In the genomic region with DNA sequence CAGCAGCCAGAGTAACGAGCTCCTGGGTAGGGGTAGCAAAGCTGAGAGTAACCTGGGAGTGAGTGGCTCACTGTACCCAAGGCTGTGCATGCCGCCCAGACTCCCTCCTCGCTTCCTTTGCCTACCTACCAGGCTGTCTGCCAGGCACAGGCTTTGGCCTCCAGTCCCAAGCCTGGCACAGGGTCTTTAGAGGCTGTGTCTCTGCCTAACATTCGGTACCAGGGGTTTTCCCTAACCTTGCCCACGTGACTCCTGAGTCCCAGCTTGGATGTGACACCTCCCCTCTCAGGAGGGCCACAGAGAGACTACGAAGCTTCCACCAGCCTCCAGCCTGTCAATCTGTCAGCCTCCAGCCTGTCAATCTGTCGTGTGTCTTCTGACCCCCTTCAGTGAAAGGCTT, we compare ENCODE assay signal across 15 mouse cellular contexts. TPM values are rescaled to one million over a fixed set of nuclear protein-coding genes. Genes with fewer than 3 reads are reported as not detected.
DNase-seq lines count a peak whose midpoint lies in the region; TF ChIP-seq lines count a peak whose summit lies in the region.
"Had no signal": no experiment of that assay in that cellular context is flagged by ENCODE, and none has a peak within 500 bp of the region (broad histone marks: within the 10 kb centered on the region; RNA-seq: fewer than 3 reads in every experiment).

No protein-coding gene starts in this region.

- in situ Hi-C loops in CH12.LX (cut with MboI; ENCODE audit: low pct_ligation_motif_present, low pct_unique_long_range_greater_than_20kb, low sequenced_read_pairs), result loop anchor here (5.0 kb wide), 2 partner anchors 56 to 141 kb away; no protein-coding TSS in a partner anchor

- peaks cover 16% of the 10 kb centered on the region for H3K9me3 ChIP-seq in CH12.LX (replicated peaks; ENCODE audit: low read length)
- H3K9me3 ChIP-seq: forebrain, embryonic 12.5 days; forebrain, embryonic 15.5 days; hindbrain, embryonic 12.5 days; hindbrain, embryonic 15.5 days had no signal

- no peaks in the 10 kb centered on the region for H3K27me3 ChIP-seq in CH12.LX (replicated peaks)
- H3K27me3 ChIP-seq: forebrain, embryonic 12.5 days; forebrain, embryonic 15.5 days; hindbrain, embryonic 12.5 days; hindbrain, embryonic 15.5 days had no signal

- no peak overlapping the region for H3K9ac ChIP-seq in CH12.LX (ENCODE audit: insufficient read depth, low read depth)
- H3K9ac ChIP-seq: forebrain, embryonic 12.5 days; forebrain, embryonic 15.5 days; hindbrain, embryonic 12.5 days; hindbrain, embryonic 15.5 days had no signal

- peaks cover 28 to 94% of the 10 kb centered on the region in 2 experiments for H3K36me3 ChIP-seq in CH12.LX (replicated peaks in 1 of 2; ENCODE audit: control insufficient read depth in 1 of 2, insufficient read depth in 1 of 2, low read length in 1 of 2)
- H3K36me3 ChIP-seq: forebrain, embryonic 15.5 days; hindbrain, embryonic 12.5 days; hindbrain, embryonic 15.5 days had no signal

- TF ChIP-seq EP300 in CH12.LX (IDR thresholded peaks at IDR 0.05; ENCODE audit: low read length), result no peak

- peak; percentile 47 to 63 for DNase-seq in cerebellum, postnatal 10 days
- DNase-seq in cerebellum, adult 8-10 months, result no peak
- peak; percentile 31 to 47 for DNase-seq in cerebellum, postnatal 36 days
- no peak for DNase-seq in cerebellum, adult 11 months
- DNase-seq in CH12.LX (ENCODE audit: extremely low read depth), result peak; percentile 62
- DNase-seq in brain, adult 2 months (ENCODE audit: low read depth, low spot score), result peak; percentile 47
- DNase-seq: adrenal gland, adult 8-10 months; adrenal gland, postnatal 25 days; gastrocnemius, postnatal 14 days; heart, adult 11 months had no signal

- TF ChIP-seq CTCF in CH12.LX (conservative IDR thresholded peaks at IDR 0.05 in 1 of 2, IDR thresholded peaks at IDR 0.05 in 1 of 2; ENCODE audit: low read depth in 2 of 2, low read length in 2 of 2), result no peak

- H3K27ac ChIP-seq in CH12.LX (ENCODE audit: insufficient read depth, low read depth), result no peak overlapping the region
- H3K27ac ChIP-seq: forebrain, embryonic 12.5 days; hindbrain, embryonic 12.5 days had no signal

- dilution Hi-C loops in CH12.LX (cut with MboI; ENCODE audit: extremely low pct_ligation_motif_present, extremely low pct_unique_long_range_greater_than_20kb, low sequenced_read_pairs), result no loop called here

- no peak overlapping the region for H3K4me3 ChIP-seq in CH12.LX (replicated peaks in 1 of 3; ENCODE audit: low read depth in 2 of 3, low read length in 2 of 3, poor library complexity in 1 of 3)
- H3K4me3 ChIP-seq: forebrain, embryonic 12.5 days; forebrain, embryonic 15.5 days; hindbrain, embryonic 12.5 days; hindbrain, embryonic 15.5 days had no signal

- peaks cover 9 to 37% of the 10 kb centered on the region in 2 experiments for H3K4me1 ChIP-seq in CH12.LX (ENCODE audit: control insufficient read depth in 1 of 2, insufficient read depth in 2 of 2)

- TF ChIP-seq POLR2A in CH12.LX (IDR thresholded peaks at IDR 0.05; ENCODE audit: low read depth, low read length), result no peak

- H3K79me2 ChIP-seq in CH12.LX (replicated peaks; ENCODE audit: control insufficient read depth, extremely low read depth, insufficient read depth, poor library complexity, severe bottlenecking), result no peaks in the 10 kb centered on the region

- no peak for TF ChIP-seq RAD21 in CH12.LX (IDR thresholded peaks at IDR 0.05; ENCODE audit: low read depth, low read length)

- no peak overlapping the region for H3K4me2 ChIP-seq in CH12.LX (ENCODE audit: insufficient read depth, low read depth, poor library complexity, severe bottlenecking)
- H3K4me2 ChIP-seq: forebrain, embryonic 12.5 days; forebrain, embryonic 15.5 days; heart, embryonic 11.5 days; hindbrain, embryonic 12.5 days; hindbrain, embryonic 15.5 days had no signal

TF ChIP-seq in CH12.LX, 34 proteins besides CTCF, POLR2A, EP300 and RAD21:
- no peak for TF ChIP-seq SIN3A (IDR thresholded peaks at IDR 0.05; ENCODE audit: low read length)
- TF ChIP-seq MAX (IDR thresholded peaks at IDR 0.05; ENCODE audit: low read length), result peak; percentile 79
- peak; percentile 37; the same call in 1 of the 2 replicates for TF ChIP-seq BHLHE40 (IDR thresholded peaks at IDR 0.05; ENCODE audit: low read depth, low read length)
- TF ChIP-seq IRF4 (IDR thresholded peaks at IDR 0.05; ENCODE audit: low read depth, low read length), result no peak
- no peak for TF ChIP-seq ETS1 (conservative IDR thresholded peaks at IDR 0.05; ENCODE audit: low read depth, low read length)
- no peak for TF ChIP-seq ZC3H11A (IDR thresholded peaks at IDR 0.05; ENCODE audit: low read depth, low read length)
- peak; percentile 81 for TF ChIP-seq USF2 (conservative IDR thresholded peaks at IDR 0.05; ENCODE audit: low read depth, low read length)
- no peak for TF ChIP-seq MYC (IDR thresholded peaks at IDR 0.05; ENCODE audit: low read depth, low read length)
- no peak for TF ChIP-seq HCFC1 (IDR thresholded peaks at IDR 0.05; ENCODE audit: low read depth, low read length)
- no peak for TF ChIP-seq E2F4 (IDR thresholded peaks at IDR 0.05; ENCODE audit: insufficient replicate concordance, low read depth, low read length)
- TF ChIP-seq MAZ (IDR thresholded peaks at IDR 0.05; ENCODE audit: low read depth, low read length), result no peak
- no peak for TF ChIP-seq TBP (conservative IDR thresholded peaks at IDR 0.05; ENCODE audit: low read depth, low read length)
- TF ChIP-seq TCF12 (IDR thresholded peaks at IDR 0.05; ENCODE audit: low read depth, low read length), result no peak
- peak; percentile 84 for TF ChIP-seq USF1 (IDR thresholded peaks at IDR 0.05; ENCODE audit: low read depth, low read length)

RNA-seq across cellular contexts. Expression of a gene that starts 49.4 kb away (rescaled TPM):
- total RNA-seq in CH12.LX (2012; rRNA removed), result 55.9 and 58.5 TPM in 2 replicates
- total RNA-seq in CH12.LX (2014; rRNA removed), result 82.8 and 85.0 TPM in 2 replicates
- polyA plus RNA-seq in CH12.LX (2012; ENCODE audit: insufficient read length, low read depth), result 45.0 and 54.5 TPM in 2 replicates

RNA-seq across cellular contexts. Expression of a gene that starts 60.0 kb away (rescaled TPM):
- 18.6 and 23.2 TPM in 2 replicates for total RNA-seq in CH12.LX (2012; rRNA removed)
- total RNA-seq in CH12.LX (2014; rRNA removed), result 19.2 and 20.0 TPM in 2 replicates
- polyA plus RNA-seq in CH12.LX (2012; ENCODE audit: insufficient read length, low read depth), result 37.4 and 40.3 TPM in 2 replicates

Comparison
In these comparisons a context has a peak if more than half of its experiments do, and no peak if none do; other contexts are left out.
1. DNase-seq: peak in cerebellum, postnatal 10 days (2 of 2), cerebellum, postnatal 36 days (2 of 2), CH12.LX (single experiment) and brain, adult 2 months (single experiment); none in cerebellum, adult 8-10 months (single experiment) and cerebellum, adult 11 months (single experiment).